Mouse (Mus musculus): ENCODE data around the gene Tpx2.

DNA sequence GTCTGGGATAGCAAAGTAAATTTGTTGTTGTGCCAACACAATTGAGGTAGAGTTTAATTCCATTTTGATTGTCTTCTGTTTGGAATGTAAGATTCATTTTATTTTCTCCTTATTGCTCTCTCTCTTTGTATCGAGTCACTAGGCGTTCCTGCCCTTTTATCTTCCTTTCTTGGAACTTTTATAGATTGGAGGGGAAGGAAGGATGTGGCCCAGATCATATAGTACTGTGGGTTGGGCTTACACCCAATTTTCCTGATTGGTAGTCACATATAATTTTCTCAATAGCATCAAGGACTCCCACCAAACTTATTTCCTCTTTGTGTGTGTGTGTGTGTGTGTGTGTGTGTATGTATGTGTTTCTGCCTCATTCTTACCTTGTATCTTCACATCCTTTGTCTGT lies 702 bp downstream of the Tpx2 start:
- TF ChIP-seq CTCF (IDR thresholded peaks at IDR 0.05; ENCODE audit: borderline replicate concordance, extremely low read depth, insufficient read depth, insufficient read length) (no peak), POLR2A (IDR thresholded peaks at IDR 0.05; ENCODE audit: borderline replicate concordance, extremely low read depth, insufficient read depth, insufficient read length, poor library complexity, severe bottlenecking) (no peak)

Data from brain, embryonic 14.5 days (tissue).